Mouse (Mus musculus) urinary bladder, postnatal 10 days (tissue): Measurements from ENCODE around the gene Pim3.

ENCODE experiments used
- DNase-seq: peaks from one replicate; pipeline ENCODE4 v3.0.0; 2022; ENCODE audit warnings: low spot score

Gene Pim3

GRCm38 (mm10) chr15:88881253-88882044, 19.5 kb downstream of the Pim3 start:
- no peak for DNase-seq

- no peak for DNase-seq
Measured at GRCm38 (mm10) chr15:88882851-88883250, 20.9 kb downstream of the Pim3 start.

GRCm38 (mm10) chr15:88883342-88883741, 21.4 kb downstream of the Pim3 start:
- no peak for DNase-seq

DNA sequence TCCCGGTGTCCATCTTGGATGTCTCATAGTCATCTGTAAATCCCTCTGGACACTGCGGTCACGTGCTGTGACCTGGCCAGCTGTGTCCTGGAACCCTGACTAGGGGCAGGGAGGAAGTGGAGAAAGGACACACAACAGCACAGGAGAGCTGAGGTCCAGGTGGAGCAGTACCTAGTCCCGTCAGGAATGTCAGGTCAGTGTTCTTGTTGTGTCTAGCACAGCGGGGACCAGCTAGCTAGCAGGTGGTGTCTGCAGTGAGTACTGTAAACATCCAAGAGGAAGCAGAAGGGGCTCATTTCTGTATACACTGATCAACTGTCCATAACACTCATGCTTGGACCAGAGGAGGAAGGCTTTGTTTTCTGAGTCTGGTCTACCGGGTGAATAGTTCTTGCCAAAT, 23.4 kb downstream of the Pim3 start:
- no peak for DNase-seq

- DNase-seq: no peak
Measured at GRCm38 (mm10) chr15:88889032-88889431, 27.0 kb downstream of the Pim3 start.

GRCm38 (mm10) chr15:88889994-88890393, 28.0 kb downstream of the Pim3 start:
- no peak for DNase-seq

DNA sequence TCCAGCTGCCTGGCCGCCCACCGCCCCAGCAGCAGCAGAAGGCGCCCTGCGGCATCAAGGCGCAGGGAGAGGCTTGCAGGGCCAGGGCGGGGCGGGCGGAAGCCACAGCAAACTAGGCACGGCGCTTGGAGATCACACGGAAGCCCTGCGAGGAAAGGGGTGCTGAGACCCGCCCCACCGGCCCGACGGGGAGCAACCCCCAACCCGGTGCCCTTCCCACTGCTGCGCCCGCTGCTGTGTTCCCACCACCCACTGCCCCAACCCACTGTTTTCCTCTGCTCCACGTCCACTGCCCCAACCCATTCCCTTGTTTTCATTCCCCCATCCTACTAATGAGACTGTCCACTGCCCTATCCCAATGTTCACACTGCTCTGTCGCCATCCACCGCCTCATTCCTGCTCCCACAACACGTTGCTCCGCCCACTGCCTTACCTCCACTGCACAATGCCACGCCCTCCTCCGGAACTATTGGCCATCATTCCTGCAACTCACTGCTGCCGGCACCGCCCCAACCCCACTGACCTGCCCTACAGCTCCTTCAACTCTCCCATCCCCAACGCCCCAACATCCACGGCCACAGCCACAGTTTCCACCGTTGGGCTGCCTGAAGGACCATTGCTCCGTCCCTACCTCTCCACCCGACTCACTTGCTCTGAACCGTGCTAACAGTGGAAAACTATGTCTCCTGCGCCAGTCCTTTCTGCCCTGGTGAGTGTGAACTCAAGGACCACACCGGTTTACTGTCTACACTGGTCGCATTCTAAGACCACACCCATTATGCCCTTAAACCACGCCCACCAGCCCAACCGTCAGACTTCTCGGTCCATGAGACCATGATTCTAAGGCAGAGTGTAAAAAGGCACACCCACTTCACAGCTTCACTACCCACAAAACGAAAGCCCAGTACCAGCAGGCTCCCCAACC, 29.0 kb downstream of the Pim3 start:
- no peak for DNase-seq

GRCm38 (mm10) chr15:88891676-88892040, 29.7 kb downstream of the Pim3 start:
- DNase-seq: no peak

DNA sequence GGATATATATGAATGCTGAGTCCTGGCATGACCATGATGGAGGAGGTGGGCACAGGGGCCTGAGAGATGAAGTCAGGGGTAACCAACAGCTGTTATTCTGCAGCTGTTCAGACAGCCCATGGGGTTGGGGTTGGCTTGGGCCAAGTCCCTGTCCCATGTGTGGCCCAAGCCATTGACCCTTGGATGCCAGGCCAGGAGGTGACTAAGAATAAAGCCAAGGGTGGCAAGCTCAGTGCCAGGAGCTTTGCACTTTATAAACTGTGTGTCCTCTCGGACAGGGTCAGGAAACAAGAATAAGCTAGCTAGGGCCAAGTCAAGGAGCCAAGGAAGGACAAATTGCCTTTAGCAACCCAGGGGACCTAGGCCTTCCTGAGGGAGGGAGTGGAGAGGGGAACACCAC, 30.3 kb downstream of the Pim3 start:
- no peak for DNase-seq

DNA sequence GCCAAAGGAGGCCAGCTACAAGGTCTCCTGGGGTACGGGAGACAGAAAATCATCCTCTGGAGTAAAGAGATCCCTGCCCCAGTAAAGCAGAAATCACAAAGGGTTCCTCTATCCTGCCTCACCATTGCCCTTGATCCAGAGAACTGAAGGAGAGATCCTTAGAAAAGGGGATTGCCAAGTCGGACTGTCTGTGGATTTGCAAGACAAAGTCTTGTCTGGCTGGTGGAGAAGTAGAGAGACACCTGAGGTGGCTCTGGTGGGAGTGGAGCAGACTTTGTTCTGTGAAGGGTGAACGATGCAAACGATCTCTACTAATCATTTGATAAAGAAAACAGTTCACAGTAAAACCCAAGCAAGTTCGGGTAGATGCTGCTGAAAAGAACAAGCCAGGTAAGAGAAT, 30.9 kb downstream of the Pim3 start:
- no peak for DNase-seq

GRCm38 (mm10) chr15:88895119-88895518, 33.1 kb downstream of the Pim3 start:
- no peak for DNase-seq

DNA sequence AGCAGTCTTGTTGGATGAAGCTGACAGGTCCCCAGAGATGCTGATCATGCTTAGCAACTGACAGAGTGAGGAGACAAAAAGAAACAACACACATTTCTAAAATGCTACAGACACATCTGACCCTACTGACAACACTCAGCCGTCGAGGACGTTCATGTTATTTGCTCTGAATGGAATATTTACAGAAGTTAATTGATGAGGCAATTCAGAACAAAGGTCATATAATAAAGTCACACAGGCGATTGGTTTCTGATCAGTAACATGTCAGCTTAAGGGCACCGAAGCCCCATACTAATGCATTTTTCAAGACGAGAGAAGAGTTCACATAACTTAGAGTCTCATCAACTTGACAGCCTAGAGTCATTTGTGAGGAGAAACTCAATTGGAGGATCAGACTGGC, 33.9 kb downstream of the Pim3 start:
- DNase-seq: no peak

DNA sequence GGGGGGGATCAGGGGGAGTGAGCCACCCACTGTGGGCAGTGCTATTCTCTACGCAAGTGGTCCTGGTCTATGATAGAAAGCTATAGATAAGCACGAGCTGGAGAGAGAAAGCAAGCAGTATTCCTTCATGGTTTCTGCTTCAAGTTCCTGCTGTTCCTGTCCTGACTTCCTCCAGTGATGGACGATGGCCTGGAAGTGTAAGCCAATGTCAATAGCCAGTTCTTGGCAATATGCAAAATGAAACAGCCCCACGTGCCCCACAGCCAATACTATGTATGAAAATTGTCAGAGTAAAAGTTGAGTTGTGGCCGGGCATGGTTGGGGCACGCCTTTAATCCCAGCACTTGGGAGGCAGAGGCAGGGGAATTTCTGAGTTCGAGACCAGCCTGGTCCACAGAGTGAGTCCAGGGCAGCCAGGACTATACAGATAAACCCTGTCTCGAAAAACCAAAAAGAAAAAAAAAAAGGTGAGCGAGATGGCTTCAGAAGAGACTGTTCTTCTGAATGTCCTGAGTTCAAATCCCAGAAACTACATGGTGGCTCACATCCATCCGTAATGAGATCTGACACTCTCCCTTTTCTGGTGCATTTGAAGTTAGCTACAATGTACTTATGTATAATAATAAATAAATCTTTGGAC, 34.5 kb downstream of the Pim3 start:
- no peak for DNase-seq

DNA sequence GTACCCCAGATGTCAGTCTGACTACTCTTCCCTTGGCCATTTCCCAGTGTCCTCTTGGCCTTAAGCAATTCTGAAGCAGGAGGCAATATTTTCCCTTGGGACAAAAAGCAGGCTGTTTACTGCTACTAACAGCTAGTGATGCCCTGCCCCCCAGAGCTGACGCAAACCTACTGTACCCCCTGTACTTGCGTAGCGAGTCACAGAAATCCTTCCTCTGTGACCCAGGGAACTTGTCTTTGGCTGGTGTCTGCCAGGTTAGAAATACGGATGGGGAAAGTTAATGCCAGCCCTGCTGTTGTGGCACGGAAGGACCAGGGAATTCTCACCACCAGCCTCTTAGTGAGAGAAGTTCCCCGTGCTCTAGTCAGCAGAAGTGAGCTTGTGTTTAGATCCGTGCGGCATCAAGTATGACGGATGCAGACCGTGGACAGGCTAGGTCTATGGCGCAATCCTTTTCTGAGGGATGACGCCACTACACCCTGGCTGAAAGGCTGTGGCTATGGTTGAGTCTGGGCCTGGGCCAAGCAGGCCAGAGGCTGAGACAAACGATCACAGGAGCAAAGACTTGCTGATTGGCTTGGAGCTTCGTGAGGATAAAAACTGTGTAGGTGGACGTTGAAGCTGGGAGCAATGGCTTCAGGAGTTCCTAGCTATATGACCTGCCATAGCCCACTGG, 40.4 kb downstream of the Pim3 start:
- DNase-seq: no peak

- DNase-seq: no peak
Measured at GRCm38 (mm10) chr15:88903086-88903485, 41.1 kb downstream of the Pim3 start.

GRCm38 (mm10) chr15:88904056-88904811, 42.2 kb downstream of the Pim3 start:
- no peak for DNase-seq

- DNase-seq: no peak
Measured at GRCm38 (mm10) chr15:88906347-88906746, 44.4 kb downstream of the Pim3 start.

- no peak for DNase-seq
Measured at GRCm38 (mm10) chr15:88915046-88915445, 53.1 kb downstream of the Pim3 start.
